Mouse (Mus musculus) C2C12 (cell line): ENCODE measurements at regions not wholly inside any gene's neighbourhood (a gene's known extent, or its start where the extent isn't known, plus 50 kb on each side); places are given as distances from the start of the nearest gene placed in this dataset.

Experiments
- CTCF ChIP-seq: IDR thresholded peaks from one replicate; pipeline ENCODE4 v1.5.1; 2011; ENCODE audit not compliant: control insufficient read depth, insufficient read depth, insufficient read length
- FOSL1 ChIP-seq: IDR thresholded peaks from one replicate; pipeline ENCODE4 v1.8.0; 2011; ENCODE audit warnings: mild to moderate bottlenecking, low read length; ENCODE audit not compliant: poor library complexity, insufficient read depth, severe bottlenecking
- MAX ChIP-seq: IDR thresholded peaks from one replicate; pipeline ENCODE4 v1.6.1; 2011; ENCODE audit warnings: mild to moderate bottlenecking, control low read depth
- MYOD1 ChIP-seq: IDR thresholded peaks from one replicate; pipeline ENCODE4 v1.6.1; 2011; ENCODE audit warnings: low read depth; ENCODE audit not compliant: control insufficient read depth, insufficient read length
- USF1 ChIP-seq: IDR thresholded peaks from one replicate; pipeline ENCODE4 v1.6.1; 2011; ENCODE audit warnings: low read depth, mild to moderate bottlenecking, control low read depth, moderate library complexity

GRCm38 (mm10) chr8:107657741-107658140 lies 69.5 kb upstream of the Psmd7 start:
- TF ChIP-seq CTCF: no peak
- TF ChIP-seq FOSL1: no peak
- TF ChIP-seq MAX: no peak
- TF ChIP-seq MYOD1: no peak
- TF ChIP-seq USF1: no peak
